Mouse (Mus musculus): Measurements from ENCODE around the gene 1700049E17Rik2. TPM values are rescaled to one million over a fixed set of nuclear protein-coding genes. Genes with fewer than 3 reads are reported as not detected.

Gene 1700049E17Rik2
- polyA plus RNA-seq, 1 experiment from 2014 or later = not detected

Other genes starting within 250 kb of the 1700049E17Rik2 start
- gene Gm5798, start 224.6 kb upstream of the 1700049E17Rik2 start, polyA plus RNA-seq (2014; fragmentation: Nextera tagmentation; extraction: Ambion mirVana) = not detected in 2 replicates
- gene Gm7945, start 186.8 kb upstream of the 1700049E17Rik2 start, polyA plus RNA-seq (2014; fragmentation: Nextera tagmentation; extraction: Ambion mirVana) = not detected in 2 replicates
- gene Gm6482, start 164.9 kb upstream of the 1700049E17Rik2 start, polyA plus RNA-seq (2014; fragmentation: Nextera tagmentation; extraction: Ambion mirVana) = not detected in 2 replicates
- not detected in 2 replicates for gene Gm7954, start 119.7 kb upstream of the 1700049E17Rik2 start, polyA plus RNA-seq (2014; fragmentation: Nextera tagmentation; extraction: Ambion mirVana)
- gene Gm3486, start 83.7 kb upstream of the 1700049E17Rik2 start, polyA plus RNA-seq (2014; fragmentation: Nextera tagmentation; extraction: Ambion mirVana) = not detected in 2 replicates
- not detected in 2 replicates for gene Gm7970, start 17.6 kb upstream of the 1700049E17Rik2 start, polyA plus RNA-seq (2014; fragmentation: Nextera tagmentation; extraction: Ambion mirVana)
- gene Gm3072, start 51.4 kb downstream of the 1700049E17Rik2 start, polyA plus RNA-seq (2014; fragmentation: Nextera tagmentation; extraction: Ambion mirVana) = not detected in 2 replicates
- not detected in 2 replicates for gene Gm3676, start 73.3 kb downstream of the 1700049E17Rik2 start, polyA plus RNA-seq (2014; fragmentation: Nextera tagmentation; extraction: Ambion mirVana)
- not detected in 2 replicates for gene Gm8068, start 128.7 kb downstream of the 1700049E17Rik2 start, polyA plus RNA-seq (2014; fragmentation: Nextera tagmentation; extraction: Ambion mirVana)
- gene Gm7929, start 177.4 kb downstream of the 1700049E17Rik2 start, polyA plus RNA-seq (2014; fragmentation: Nextera tagmentation; extraction: Ambion mirVana) = not detected in 2 replicates
- not detected in 2 replicates for gene Gm47189, start 199.2 kb downstream of the 1700049E17Rik2 start, polyA plus RNA-seq (2014; fragmentation: Nextera tagmentation; extraction: Ambion mirVana)

Data from embryonic facial prominence, embryonic 14.5 days (tissue).